Mouse (Mus musculus) right cerebral cortex, postnatal 36 days (tissue): ENCODE data around the gene Fzd5.
A peak's percentile ranks its signal among the peaks of the same experiment; 100 is the strongest.

ENCODE experiments used
- DNase-seq, 2 experiments: peaks; one replicate each; pipeline ENCODE4 v3.0.0; 2022; ENCODE audit warnings: low spot score in 2 of 2, mixed read lengths in 1 of 2

Gene Fzd5

DNA sequence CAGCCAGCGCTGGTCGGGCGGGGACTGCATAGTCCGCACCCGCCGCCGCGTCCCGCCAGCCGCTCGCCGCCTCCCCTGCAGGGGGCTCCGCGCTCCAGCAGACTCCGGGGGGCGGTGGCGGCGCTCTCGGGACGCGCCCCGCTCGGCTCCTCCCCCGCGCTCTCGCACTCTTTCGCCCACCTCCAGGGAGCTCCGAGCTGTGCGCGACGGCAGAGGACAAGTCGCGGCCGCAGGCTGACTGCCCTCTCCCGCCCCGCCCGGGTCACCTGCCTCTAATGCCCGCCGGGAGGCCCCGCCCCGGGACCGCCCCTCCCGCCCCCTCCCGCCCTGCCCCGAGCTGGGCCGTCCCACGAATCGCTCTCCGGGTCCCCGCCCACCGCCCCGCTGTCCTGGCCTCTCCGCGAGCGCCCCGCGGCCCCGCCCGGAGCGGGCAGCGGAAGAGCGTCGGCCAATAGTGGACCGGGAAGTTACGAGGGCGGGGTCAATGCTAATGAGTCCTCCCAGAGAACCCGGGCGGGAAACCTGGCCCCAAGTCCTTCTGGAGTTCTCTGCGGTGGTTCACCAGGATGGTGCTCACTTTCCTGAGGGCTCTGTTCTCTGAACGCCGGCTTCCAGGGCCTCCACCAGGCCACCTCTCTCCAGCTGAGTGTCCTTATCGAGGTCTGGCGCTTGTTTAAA, at the start of gene Fzd5:
Gene Fzd5, minus strand, starts transcription at position 250 of the 678 bp plus-strand sequence.
- peak; percentile 53 to 57 for DNase-seq

DNA sequence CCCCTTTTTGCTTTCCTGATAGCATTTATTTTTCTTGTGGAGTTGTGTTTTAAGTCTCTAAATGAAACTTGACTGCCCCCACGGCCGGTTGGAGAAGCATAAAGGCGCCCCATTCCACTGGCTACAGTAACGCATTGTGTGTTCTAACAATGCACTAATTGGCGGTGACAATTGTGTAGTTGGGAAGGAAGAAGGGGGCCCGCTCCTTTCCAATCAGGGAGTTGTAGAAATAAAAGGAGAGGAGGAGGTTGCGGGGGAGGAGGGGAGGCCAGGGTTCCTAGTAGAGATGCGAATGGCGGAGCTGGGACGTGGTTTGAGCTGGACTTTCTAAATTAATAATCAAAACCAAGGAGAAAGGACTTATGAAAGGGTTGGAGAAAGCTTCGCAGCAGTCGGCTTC, 42.3 kb upstream of the Fzd5 start:
- no peak for DNase-seq

DNA sequence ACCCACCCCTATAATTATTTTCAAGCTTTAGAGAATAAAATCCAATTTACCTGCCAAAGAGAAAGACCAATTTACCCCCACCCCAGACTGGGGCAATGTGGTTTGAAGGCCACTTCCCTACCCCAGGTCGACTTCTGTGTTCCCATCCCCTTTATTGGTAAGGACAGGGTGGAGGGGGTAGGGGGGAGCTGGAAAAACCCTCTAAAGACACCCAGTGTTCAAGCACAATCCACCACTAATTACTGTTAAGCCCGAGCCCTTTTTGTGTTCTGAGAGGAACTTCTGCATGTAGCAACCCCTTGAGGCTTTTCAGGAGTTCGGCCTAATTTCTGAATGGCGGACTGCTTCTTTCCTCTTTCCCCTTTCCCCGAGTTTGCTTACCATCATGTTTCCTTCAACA, 41.9 kb upstream of the Fzd5 start:
- no peak for DNase-seq

DNA sequence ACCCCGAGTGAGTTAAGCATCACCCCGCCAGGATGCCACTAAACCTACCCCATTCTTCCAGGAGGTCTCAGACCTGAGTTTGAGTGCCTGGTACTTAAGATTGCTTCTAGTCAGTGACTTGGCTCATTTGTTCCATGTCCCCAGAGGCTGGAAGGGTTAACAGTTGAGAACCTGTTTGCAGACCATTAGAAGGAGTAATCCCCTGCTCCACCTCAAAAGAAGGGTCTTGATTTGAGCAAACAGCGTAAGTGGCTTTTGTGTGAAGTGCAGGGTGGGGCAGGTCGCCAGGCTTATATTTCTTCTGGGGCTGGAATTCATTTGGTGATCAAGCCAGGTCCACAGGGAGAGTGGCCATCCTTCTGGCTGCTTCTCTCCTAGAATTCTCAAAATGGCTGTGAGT, 35.8 kb upstream of the Fzd5 start:
- no peak for DNase-seq

DNA sequence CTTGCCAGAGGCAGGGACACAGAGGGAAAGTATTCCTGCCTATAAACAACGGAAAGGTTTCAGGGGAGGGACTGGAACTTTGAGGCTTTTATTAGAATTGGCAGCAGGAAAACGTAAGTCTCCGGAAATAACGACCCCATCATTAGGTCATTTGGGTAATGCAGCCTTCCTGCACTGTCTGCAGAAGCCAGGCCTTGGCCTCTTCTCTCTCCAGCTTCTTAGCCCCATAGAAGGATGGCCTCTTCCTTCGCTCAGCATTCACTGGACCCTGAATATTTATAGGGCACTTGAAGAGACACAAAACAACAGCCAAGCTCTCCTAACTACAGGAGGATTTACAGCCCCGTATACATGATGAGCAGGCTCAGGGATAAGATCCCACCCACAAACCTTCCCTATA, 32.6 kb upstream of the Fzd5 start:
- no peak for DNase-seq

DNA sequence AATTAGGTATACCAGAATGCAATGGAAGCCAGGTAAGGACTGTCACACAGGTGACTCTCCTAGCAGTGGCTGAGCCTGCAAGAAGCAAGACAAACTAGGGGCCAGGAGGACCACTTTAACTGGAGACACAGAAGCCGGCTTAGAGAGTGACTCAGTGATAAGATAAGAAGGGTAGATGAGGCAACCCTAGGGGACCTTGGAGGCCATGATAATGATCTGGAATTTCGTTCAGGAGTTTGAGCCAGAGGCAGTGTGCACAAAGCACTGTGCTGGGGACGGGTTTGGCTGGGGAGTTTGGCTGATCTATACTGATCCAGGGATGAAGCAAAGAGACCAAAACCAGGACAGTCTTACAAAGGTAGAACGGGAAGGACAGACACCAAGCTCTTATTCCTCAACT, 24.1 kb upstream of the Fzd5 start:
- no peak for DNase-seq

DNA sequence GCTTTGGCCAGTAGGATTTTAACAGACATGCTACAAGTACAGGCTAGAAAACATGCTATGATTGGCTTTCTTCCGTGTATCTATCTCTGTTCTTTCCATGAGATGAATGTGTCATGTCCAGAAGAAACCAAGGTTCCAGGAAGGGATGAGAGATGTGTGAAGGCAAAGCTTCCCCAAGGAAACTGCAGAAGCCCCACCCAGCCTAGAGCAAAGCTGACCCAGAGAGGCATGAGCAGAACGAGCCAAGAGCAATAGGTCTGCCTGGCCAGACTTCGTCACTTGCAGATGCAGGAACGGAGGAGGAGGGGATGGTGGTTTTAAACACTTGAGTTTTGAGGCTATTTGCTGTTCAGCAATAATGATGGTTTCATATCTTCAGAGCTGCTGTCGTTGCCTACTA, 20.2 kb upstream of the Fzd5 start:
- DNase-seq: no peak

DNA sequence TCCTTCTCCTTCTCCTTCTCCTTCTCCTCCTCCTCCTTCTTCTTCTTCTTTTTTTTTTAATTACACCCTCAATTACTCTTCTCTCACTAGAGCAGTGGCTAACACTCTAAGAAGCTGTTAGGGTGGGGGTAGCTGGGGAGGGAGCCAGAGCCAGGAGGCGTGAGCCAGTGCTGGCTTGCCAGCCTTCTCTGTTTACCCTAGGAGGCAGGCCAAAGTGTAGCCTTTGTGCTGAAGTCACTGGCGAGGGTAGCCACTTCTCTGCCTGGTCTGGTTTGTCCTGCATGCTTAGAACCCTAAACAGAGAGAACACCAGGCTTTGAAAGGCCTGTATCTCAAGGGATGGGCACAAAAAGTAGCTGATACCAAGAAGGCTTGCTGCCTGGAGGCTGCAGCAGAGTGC, 19.7 kb upstream of the Fzd5 start:
- DNase-seq: no peak

DNA sequence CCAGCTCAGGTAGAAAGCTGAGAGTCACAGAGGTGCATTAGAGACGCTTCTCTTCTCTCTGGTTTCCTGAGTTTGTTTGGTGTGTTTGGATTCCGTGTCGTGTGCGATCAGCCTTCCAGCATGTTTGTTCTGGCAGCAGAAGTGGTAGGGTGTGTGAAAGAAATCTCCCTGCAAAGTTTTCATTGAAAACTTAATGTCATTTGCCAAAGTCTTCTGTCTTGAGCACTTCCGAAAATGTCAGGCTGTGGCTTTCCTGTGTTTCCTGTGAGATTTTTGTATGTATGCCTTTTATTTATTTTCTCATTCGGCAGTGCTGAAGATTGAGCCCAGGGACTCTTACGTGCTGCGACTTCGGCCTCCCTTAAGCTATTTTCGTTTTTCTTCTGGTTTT, 19.1 kb upstream of the Fzd5 start:
- DNase-seq: no peak

DNA sequence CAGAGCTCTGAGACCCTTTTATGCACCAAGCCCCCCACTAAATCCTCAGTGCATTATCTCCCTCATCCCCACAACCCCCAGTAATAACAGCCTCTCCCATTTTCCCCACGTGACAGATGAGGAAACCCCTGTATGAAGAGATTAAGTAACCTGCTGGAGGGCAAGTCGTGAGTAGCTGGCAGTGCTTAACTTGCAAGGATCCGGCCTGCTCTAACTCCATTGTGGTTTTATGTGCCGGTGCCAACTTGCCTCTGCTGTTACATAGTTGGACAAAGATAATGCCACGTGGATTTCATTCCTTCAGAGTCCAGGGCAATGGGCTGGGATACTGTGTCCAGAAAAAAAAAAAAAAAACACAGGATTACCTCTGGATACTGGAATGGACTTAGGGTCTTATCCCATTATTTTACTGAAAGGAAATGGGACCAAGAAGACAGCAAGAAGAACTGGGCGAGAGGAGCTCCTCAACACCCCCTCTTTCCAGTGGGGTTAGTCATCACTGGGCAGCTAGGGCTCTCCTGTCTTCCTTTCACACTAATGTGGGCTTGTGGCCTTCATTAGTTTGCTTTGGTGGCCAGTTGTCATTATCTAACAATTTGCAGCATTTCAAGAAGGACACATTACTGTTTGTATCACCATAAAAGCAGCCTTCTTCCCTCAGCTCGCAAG, 18.6 kb upstream of the Fzd5 start:
- DNase-seq: no peak

DNA sequence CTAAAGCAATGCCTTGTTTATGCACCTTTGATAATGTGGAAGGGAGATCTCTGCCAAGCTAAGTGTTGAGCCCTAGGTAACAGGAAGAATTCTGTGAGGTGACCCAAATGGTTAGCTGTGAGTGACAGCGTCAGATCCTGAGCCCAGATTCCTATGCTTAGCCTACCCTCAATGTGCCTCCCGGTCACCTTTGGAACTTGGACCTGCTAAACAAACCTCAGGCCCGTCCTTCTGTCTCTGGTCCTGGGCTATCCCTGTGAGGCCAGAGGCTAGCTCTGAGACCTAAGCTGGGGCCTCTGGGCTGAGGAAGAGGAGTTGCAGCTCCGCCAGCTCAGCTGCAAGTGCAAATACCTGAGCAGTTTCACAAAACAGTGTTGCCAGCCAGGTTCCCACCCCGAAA, 17.1 kb upstream of the Fzd5 start:
- no peak for DNase-seq

DNA sequence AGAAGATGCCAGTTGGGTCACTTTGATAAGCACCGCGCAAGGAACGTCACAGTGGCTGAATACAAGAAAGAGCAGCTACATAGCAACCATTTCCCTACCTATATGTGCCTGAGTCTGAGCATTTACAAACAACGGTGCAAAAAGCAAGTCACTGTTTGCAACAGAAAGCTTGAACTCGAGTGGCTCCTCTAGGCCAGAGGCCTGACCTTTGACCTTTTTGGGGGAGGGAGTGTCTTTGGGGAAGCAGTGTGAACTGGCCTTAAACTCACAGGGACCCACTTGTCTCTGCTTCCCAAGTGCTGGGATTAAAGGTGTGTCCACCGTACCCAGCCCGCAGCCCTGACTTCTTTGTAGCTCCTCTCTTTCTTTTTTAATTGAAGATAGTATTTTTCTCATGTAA, 16.1 kb upstream of the Fzd5 start:
- DNase-seq: no peak

DNA sequence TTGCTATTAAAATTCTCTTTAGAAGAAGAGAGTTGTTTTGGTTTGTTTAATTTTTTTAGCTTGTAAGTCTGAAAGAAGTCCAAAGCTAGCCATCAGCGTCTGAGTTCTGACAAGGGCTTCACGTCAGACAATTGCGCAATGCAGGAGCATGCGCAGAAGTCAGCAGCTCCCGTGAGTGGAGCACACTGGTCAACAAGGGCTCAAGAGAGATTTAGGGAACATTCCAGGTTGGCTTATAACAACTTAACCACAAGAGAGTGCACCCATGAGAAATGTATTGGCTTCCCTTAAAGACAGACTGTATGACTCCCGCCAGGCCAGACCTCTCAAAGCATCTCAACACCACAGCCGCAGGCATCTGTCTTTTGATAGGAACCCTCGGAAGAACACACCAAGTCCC, 15.6 kb upstream of the Fzd5 start:
- DNase-seq: no peak

DNA sequence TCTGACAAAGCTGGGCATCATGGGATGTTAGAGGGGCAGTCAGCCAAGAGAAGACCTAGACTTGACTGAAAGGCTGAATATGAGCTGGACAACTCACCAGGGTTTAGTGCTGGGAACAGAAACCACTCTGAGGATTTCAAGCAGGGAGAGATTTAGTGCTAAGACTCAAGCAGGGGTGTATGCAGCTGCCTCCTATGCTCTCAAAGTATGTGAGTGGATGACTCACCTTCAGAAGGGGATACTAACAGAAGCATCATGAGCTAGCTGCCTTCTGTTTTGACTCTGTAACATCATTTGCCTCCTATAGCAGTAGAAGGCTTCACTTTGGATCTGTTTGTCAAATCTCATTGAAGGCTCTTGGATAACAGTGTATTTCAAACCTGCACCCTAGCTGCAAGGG, 7.1 kb upstream of the Fzd5 start:
- DNase-seq: no peak

DNA sequence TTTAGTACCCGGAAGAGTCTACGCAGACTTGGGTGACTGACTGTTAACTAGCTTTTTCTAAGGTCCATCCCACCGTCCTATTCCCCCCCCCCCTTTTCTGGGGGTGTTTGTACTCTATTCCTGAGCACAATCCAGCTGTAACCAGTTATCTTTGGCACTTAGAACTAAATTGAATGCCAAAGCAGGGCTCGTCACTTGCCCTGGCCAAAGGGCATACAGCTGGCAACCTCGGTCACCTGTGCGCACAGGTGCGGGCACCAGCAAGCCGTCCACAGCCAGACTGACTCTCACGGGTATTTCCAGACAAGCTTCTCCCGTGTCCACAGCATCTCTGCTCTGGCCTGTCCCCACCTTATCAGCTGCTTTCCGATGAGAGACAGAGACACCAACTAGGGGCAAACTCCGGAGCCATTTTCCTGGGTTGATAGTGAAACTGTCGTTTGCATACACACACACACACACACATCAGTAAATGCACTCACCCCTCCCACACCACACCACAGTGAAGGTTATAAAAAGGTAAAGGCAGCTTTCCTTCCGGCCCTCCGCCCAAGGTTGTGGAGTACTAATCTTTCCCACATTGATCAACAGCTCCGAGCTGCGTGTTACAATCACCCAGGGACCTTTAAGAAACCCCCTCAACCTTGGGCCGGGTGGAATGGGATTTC, 5.3 kb upstream of the Fzd5 start:
- DNase-seq: no peak

DNA sequence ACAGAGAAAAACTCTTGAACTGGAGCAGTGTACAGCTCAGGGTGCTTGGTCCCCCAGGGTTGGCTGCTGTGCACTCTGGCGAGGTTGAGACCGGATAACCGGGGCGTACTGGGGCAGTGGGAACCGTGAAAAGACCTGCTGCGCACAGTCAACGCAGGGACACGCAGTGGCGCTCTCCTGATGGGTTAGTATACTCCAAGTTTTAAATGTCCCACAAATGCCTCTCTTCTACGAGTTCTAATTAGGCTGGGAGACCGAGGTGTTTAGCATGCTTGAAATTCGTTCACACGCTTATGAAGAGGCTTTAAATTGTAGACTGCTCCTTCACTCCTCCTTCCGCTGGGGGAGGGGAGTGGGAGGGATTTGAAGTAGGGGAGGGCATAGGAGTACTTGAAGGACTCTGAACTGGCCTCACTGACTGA, 1.1 kb upstream of the Fzd5 start:
- no peak for DNase-seq

DNA sequence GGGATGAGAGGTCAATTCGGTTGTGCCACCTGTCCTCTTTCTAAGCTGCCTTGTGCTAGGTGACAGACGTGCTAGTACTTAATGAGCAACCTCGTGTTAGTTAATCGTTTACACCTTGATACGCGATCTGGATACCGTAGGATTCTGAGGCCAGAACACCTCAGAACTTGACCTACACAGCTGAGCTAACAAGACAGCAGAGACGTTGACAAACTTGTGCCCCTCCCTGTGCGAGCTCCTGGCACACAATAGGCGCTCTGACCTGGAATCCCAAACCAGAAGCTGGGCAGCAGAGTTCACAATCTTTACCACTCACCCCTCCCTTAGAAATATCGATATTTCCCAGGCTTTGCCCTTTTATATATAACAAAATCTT, 617 bp upstream of the Fzd5 start:
- no peak for DNase-seq

DNA sequence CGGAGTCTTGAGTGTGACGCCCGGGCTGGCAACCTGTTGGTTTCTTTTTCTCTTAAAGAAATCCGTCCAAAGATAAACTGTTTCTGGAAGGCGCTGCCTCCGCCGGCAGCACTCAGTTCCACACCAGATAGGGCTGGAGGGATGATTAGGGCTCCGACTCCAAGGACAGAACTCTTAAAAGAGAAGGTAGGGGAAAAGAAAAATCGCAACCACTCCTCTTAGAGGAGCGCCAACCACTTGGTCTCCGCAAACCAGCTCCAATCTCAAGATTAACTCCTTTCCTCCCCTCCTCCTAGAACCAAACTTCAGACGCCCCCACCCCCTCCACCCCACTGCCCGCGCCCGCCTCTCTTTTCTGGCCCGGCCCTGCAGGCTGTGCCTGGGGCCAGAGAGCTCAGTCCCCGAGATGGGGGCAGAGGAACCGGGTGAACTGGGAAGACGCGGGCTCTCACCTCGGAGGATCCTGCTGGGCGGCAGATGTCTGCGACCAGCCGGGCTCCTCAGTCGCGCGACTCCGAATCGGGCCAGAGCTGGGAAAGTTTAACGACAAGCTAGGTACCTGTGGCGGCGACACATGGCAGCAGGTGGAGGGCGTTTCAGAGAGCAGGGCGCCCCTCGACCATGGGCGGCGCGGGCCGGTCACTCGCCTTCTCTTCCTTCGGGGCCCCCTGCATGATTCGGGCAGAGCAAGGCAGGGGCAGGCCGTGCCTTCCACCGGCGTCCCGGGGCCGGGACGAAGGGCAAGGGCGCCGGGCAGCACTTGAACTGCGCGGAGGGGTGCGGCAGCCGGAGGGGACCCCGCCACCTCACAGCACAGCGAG, 660 bp downstream of the Fzd5 start:
- DNase-seq: no peak

DNA sequence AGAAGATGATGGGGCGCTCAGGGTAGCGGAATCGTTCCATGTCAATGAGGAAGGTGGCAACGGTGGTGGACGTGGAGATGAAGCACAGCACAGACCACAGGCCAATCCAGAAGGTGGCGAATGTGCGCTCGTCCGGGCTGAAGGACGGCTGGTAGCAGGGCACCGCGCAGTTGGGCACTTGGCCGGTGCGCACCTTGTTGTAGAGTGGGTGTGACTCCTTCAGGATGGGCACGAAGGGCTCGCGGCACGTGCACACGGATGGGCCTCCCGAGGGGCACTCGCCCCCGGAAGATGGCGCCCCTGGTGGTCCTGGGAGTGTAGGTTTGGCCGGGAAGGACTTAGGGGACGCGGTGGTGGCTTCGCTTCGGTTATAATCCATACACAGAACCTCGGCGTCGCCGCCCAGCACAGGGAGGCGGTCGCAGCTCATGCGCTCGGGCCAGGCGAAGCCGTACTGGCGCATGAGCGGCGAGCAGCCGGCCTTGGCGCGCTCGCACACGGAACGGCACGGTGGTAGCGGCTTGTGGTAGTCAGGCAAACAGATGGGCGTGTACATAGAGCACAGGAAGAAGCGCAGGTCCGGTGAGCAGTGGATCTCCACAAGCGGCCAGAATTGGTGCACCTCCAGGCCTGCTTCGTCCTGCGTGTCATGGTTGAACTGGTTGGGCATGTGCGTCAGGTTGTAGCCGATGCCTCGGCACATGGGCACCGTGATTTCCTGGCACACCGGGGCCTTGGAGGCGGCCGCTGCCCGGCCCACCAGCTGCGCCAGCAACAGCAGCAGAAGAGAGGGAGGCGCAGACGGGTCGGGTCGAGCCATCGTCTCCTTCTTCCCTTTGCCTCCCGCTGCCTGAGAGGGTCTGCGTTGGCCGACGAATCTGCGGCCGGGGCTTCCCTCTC, 1.5 kb downstream of the Fzd5 start:
- DNase-seq: no peak

DNA sequence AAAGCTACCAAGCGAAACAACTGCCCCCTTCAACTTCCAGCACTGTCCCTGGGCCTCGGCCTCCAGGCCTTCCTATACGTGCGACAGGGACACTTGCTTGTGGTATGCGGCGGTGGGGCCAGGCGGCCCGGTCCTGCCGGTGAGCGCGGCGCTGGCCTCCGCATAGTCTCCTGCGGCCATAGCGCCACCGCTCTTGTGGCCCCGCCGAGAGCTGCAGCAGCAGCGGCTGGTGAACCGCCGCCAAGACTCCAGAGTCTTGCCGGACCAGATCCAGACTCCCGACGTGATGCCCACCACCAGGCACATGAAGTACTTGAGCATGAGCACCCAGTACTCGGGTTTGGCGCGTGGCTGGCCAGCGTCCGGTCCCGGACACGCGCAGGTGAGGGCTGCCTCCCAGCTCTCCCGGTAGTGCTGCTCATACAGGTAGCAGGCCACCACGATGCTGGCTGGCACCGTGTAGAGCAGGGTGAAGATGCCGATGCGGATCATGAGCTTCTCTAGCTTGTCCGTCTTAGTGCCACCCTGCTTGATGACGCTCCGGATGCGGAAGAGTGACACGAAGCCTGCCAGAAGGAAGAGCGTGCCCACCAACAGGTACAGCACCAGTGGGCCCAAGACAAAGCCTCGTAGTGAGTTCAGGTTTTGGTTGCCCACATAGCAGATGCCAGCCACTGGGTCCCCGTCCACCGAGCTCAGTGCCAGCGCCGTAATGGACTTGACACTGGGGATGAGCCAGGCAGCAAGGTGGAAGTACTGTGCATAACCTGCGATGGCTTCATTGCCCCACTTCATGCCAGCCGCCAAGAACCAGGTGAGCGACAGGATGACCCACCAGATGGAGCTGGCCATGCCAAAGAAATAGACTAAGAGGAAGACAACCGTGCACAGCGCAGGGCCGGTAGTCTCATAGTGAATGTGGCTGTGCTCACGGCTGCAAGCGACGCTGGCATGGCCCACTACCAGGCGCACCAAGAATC, 2.5 kb downstream of the Fzd5 start:
- DNase-seq: no peak
